Mouse (Mus musculus) liver, embryonic 12.5 days (tissue): ENCODE results near the gene Arl14ep. TPM values are rescaled to one million over a fixed set of nuclear protein-coding genes. Genes with fewer than 3 reads are reported as not detected.

ENCODE experiments used
- ATAC-seq: fragments of 200-750 bp; cut with Nextera tagmentation; 2 replicates; pipeline ENCODE4 v1.8.0; 2017; ENCODE audit warnings: moderate number of reproducible peaks, mild to moderate bottlenecking, moderate library complexity
- H3K27ac ChIP-seq: fragments of 300-500 bp; sonication (generic); 2 replicates; pipeline ENCODE4 v1.5.1; 2016; ENCODE audit warnings: mild to moderate bottlenecking
- H3K27me3 ChIP-seq: fragments of 300-500 bp; sonication (generic); replicated peaks from 2 replicates; pipeline ENCODE4 v1.6.1; 2016; ENCODE audit warnings: mild to moderate bottlenecking, moderate library complexity
- H3K36me3 ChIP-seq: fragments of 300-500 bp; sonication (generic); 2 replicates; pipeline ENCODE4 v1.6.1; 2016; ENCODE audit warnings: mild to moderate bottlenecking, moderate library complexity
- H3K4me1 ChIP-seq: fragments of 300-500 bp; sonication (generic); 2 replicates; pipeline ENCODE4 v1.6.1; 2016
- H3K4me2 ChIP-seq: fragments of 300-500 bp; sonication (generic); 2 replicates; pipeline ENCODE4 v1.6.1; 2016; ENCODE audit warnings: mild to moderate bottlenecking, moderate library complexity
- H3K4me3 ChIP-seq: fragments of 300-500 bp; sonication (generic); 2 replicates; pipeline ENCODE4 v1.5.1; 2016; ENCODE audit warnings: mild to moderate bottlenecking, moderate library complexity
- H3K9ac ChIP-seq: fragments of 300-500 bp; sonication (generic); 2 replicates; pipeline ENCODE4 v1.6.1; 2016; ENCODE audit warnings: mild to moderate bottlenecking, moderate library complexity
- H3K9me3 ChIP-seq: fragments of 300-500 bp; sonication (generic); replicated peaks from 2 replicates; pipeline ENCODE4 v1.6.1; 2016; ENCODE audit warnings: mild to moderate bottlenecking, moderate library complexity
- WGBS: fragments of 180-500 bp; shearing (Covaris S2); methylation state at CpG from one replicate; pipeline ENCODE4 v1.1.7; 2016; ENCODE audit not compliant: insufficient replicate concordance; 5-methylcytosine and 5-hydroxymethylcytosine counted together
- polyA plus RNA-seq: library from polyadenylated mRNA; unstranded; fragments of >200 nt; fragmentation: Nextera tagmentation; extraction: Ambion mirVana; gene quantifications from 2 replicates; pipeline ENCODE4 v1.2.1, GENCODE M21; 2016

Gene Arl14ep
- polyA plus RNA-seq, 1 experiment from 2014 or later: 15.2 TPM

DNA sequence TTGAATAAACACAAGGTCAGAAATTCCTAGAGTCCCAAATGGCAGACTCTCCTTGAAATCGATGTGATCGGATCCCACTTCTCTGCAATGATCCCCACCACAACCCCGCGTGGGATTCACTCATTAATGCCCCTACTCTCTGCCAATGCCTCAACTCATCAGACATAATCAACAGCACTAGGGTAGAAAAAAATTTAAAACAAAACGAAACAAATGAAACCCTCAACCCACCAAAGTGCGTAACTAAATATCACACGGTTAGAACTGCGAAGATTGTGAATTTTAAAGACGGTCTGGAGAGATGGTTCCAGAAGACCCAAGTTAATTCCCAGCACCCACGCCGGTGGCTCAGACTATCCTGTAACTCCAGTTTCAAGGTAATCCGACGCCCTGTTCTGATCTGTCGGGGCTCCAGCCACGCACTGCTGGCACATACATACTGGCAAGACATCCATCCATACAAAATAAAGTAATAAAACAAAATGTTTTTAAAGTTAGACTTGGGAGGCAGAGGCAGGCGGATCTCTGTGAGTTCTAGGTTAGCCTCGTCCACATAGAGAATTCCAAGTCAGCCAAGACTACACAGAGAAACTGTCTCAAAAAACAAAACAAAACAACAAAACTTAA lies 779 bp downstream of the Arl14ep start:
- 0 out of 2 replicates have a peak, but pooled peaks have one; percentile 28 for ATAC-seq

GRCm38 (mm10) chr2:106972851-106973250 lies 1.4 kb downstream of the Arl14ep start:
- peaks cover 15% of the 10 kb centered on the region for H3K36me3 ChIP-seq
- H3K9ac ChIP-seq: no peak overlapping the region
- WGBS: 76% methylated on average over 6 of the region's 6 CpGs
- H3K9me3 ChIP-seq: no peaks in the 10 kb centered on the region
- peak overlapping the region; percentile 73 for H3K4me2 ChIP-seq
- H3K4me3 ChIP-seq: peak overlapping the region; percentile 82
- no peak for ATAC-seq
- no peak overlapping the region for H3K27ac ChIP-seq
- peaks cover 20% of the 10 kb centered on the region for H3K4me1 ChIP-seq
- no peaks in the 10 kb centered on the region for H3K27me3 ChIP-seq

More for the DNA sequence above, 779 bp downstream of the Arl14ep start:
- H3K36me3 ChIP-seq: peaks cover 9% of the 10 kb centered on the region
- H3K27ac ChIP-seq: no peak overlapping the region
- H3K4me1 ChIP-seq: peaks cover 20% of the 10 kb centered on the region
- H3K9me3 ChIP-seq: no peaks in the 10 kb centered on the region
- peak overlapping the region; percentile 82 for H3K4me3 ChIP-seq
- H3K27me3 ChIP-seq: no peaks in the 10 kb centered on the region
- H3K9ac ChIP-seq: peak overlapping the region; percentile 80
- 43% methylated on average over 17 of the region's 17 CpGs for WGBS
- H3K4me2 ChIP-seq: peak overlapping the region; percentile 73

DNA sequence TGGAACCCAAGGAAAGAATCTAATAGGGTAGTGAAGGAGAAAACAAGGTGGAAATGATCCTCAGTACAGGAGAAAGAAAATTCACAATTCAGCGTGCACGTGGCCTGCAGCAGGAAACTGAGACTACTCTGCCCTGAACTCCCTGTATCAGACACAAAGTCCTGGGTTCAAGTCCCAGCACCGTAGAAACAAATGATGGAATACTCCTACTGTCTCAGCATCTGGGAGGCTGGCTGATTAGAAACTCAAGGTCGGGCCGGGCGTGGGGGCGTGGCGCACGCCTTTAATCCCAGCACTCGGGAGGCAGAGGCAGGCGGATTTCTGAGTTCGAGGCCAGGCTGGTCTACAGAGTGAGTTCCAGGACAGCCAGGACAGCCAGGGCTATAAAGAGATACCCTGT lies 3.3 kb downstream of the Arl14ep start:
- Histone ChIP-seq H3K4me2 (no peak overlapping the region), H3K27ac (no peak overlapping the region), H3K27me3 (no peaks in the 10 kb centered on the region), H3K9ac (no peak overlapping the region), H3K4me1 (peaks cover 20% of the 10 kb centered on the region), H3K36me3 (peaks cover 33% of the 10 kb centered on the region), H3K4me3 (no peak overlapping the region), H3K9me3 (no peaks in the 10 kb centered on the region)
- no peak for ATAC-seq
- 87% methylated on average over 12 of the region's 12 CpGs for WGBS

DNA sequence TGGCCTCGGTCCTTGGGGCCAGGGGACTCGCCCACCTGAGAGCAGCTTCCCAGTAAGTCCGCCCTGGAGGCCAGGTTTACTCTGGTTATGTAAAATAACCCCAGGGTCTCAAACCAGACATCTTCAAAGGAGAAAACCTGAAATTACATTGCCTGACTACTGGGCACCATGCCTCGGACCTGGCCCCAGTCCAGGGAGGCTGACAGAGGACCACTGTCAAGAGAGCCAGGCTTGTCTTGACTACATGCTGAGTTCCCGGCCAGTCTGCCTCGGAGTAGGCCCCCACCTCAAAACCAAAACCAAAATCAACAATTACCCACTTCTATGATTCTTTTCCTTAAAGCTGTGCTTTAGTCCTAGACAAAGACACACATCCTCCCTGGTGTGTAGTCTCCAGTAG lies 5.9 kb downstream of the Arl14ep start:
- H3K36me3 ChIP-seq: peaks cover 54% of the 10 kb centered on the region

GRCm38 (mm10) chr2:106963560-106963959 lies 10.7 kb downstream of the Arl14ep start:
- no peaks in the 10 kb centered on the region for H3K27me3 ChIP-seq
- H3K9ac ChIP-seq: no peak overlapping the region
- H3K27ac ChIP-seq: no peak overlapping the region
- WGBS: 69% methylated on average over 3 of the region's 3 CpGs
- H3K36me3 ChIP-seq: peaks cover 56% of the 10 kb centered on the region
- H3K4me2 ChIP-seq: no peak overlapping the region
- H3K4me1 ChIP-seq: no peaks in the 10 kb centered on the region
- ATAC-seq: no peak
- H3K9me3 ChIP-seq: no peaks in the 10 kb centered on the region
- H3K4me3 ChIP-seq: no peak overlapping the region

More for the DNA sequence above, 5.9 kb downstream of the Arl14ep start:
- 82% methylated on average over 6 of the region's 6 CpGs for WGBS
- H3K4me1 ChIP-seq: peaks cover 15% of the 10 kb centered on the region
- no peak for ATAC-seq
- H3K27ac ChIP-seq: no peak overlapping the region
- H3K4me2 ChIP-seq: no peak overlapping the region
- H3K4me3 ChIP-seq: no peak overlapping the region
- H3K27me3 ChIP-seq: no peaks in the 10 kb centered on the region
- no peak overlapping the region for H3K9ac ChIP-seq
- H3K9me3 ChIP-seq: no peaks in the 10 kb centered on the region

DNA sequence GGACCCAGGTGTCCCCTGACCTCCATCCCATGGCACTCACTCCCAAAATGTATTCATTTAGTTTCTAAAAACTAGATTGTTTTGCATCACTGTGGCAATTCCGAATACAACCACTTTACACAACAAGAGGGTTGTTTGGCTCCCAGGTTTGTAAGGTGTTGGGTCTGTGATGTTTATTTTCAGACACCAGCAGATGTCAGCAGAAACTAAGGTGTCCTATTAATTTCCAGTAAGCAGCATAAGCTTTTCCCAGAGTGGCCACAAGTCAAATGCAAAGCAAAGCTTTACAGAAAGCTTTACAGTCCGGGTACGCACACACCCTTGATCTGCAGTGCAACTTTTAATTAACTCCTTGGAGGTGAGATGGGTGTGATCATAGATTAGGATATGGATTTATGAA lies 12.6 kb downstream of the Arl14ep start:
- 78% methylated on average over 3 of the region's 3 CpGs for WGBS
- no peak overlapping the region for H3K27ac ChIP-seq

GRCm38 (mm10) chr2:106961066-106961465 lies 13.2 kb downstream of the Arl14ep start:
- Histone ChIP-seq H3K36me3 (peaks cover 32% of the 10 kb centered on the region), H3K27ac (no peak overlapping the region), H3K4me1 (no peaks in the 10 kb centered on the region), H3K9me3 (no peaks in the 10 kb centered on the region), H3K27me3 (no peaks in the 10 kb centered on the region), H3K4me3 (no peak overlapping the region), H3K9ac (no peak overlapping the region), H3K4me2 (no peak overlapping the region)
- no peak for ATAC-seq
- 79% methylated on average over 2 of the region's 2 CpGs for WGBS

More for the DNA sequence above, 12.6 kb downstream of the Arl14ep start:
- Histone ChIP-seq H3K9ac (no peak overlapping the region), H3K9me3 (no peaks in the 10 kb centered on the region), H3K4me2 (no peak overlapping the region), H3K4me1 (no peaks in the 10 kb centered on the region), H3K4me3 (no peak overlapping the region), H3K36me3 (peaks cover 38% of the 10 kb centered on the region), H3K27me3 (no peaks in the 10 kb centered on the region)
- no peak for ATAC-seq

- Histone ChIP-seq H3K4me2 (no peak overlapping the region), H3K9me3 (no peaks in the 10 kb centered on the region), H3K27ac (no peak overlapping the region), H3K27me3 (no peaks in the 10 kb centered on the region), H3K9ac (no peak overlapping the region), H3K4me1 (no peaks in the 10 kb centered on the region), H3K36me3 (peaks cover 25% of the 10 kb centered on the region), H3K4me3 (no peak overlapping the region)
- WGBS: 41% methylated on average over 7 of the region's 7 CpGs
- ATAC-seq: no peak
These were observed 14.0 kb downstream of the Arl14ep start for GRCm38 (mm10) chr2:106960237-106960636.

- H3K27me3 ChIP-seq: no peaks in the 10 kb centered on the region
- H3K27ac ChIP-seq: no peak overlapping the region
- no peak overlapping the region for H3K4me3 ChIP-seq
- H3K36me3 ChIP-seq: peaks cover 16% of the 10 kb centered on the region
- no peaks in the 10 kb centered on the region for H3K4me1 ChIP-seq
- no peak overlapping the region for H3K9ac ChIP-seq
- no peak overlapping the region for H3K4me2 ChIP-seq
- WGBS: 79% methylated on average over 5 of the region's 5 CpGs
- no peak for ATAC-seq
- no peaks in the 10 kb centered on the region for H3K9me3 ChIP-seq
These were observed 14.8 kb downstream of the Arl14ep start for GRCm38 (mm10) chr2:106959380-106959779.

GRCm38 (mm10) chr2:106958916-106959315 lies 15.3 kb downstream of the Arl14ep start:
- ATAC-seq: no peak
- no peak overlapping the region for H3K4me3 ChIP-seq
- H3K27ac ChIP-seq: no peak overlapping the region
- H3K9me3 ChIP-seq: no peaks in the 10 kb centered on the region
- 73% methylated on average over 6 of the region's 6 CpGs for WGBS
- no peak overlapping the region for H3K4me2 ChIP-seq
- no peak overlapping the region for H3K9ac ChIP-seq
- no peaks in the 10 kb centered on the region for H3K4me1 ChIP-seq
- no peaks in the 10 kb centered on the region for H3K27me3 ChIP-seq
- H3K36me3 ChIP-seq: peaks cover 15% of the 10 kb centered on the region

- Histone ChIP-seq H3K36me3 (no peaks in the 10 kb centered on the region), H3K4me2 (no peak overlapping the region), H3K4me3 (no peak overlapping the region), H3K27me3 (no peaks in the 10 kb centered on the region), H3K4me1 (no peaks in the 10 kb centered on the region), H3K9me3 (no peaks in the 10 kb centered on the region), H3K9ac (no peak overlapping the region), H3K27ac (no peak overlapping the region)
- ATAC-seq: no peak
- 49% methylated on average over 6 of the region's 6 CpGs for WGBS
These were observed 18.1 kb downstream of the Arl14ep start for GRCm38 (mm10) chr2:106956146-106956545.

DNA sequence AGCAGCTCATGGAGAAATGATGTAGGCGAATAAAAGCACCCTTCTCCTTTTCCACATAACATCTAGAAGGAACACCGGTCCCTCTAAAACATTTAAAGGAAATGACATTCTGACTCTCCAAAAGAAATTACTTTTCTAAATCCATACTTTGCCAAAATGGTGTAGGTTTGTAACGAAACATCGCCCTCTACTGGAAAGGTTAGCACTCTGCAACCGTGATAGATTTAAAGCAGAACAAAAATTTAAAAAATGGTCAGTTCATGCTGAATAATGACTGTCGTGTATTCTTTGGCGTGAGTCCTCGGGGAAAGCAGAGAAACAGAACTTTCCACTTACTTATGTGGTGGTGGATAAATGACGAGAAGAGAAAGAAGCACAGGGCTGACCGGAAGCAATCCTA lies 18.6 kb downstream of the Arl14ep start:
- ATAC-seq: no peak
- Histone ChIP-seq H3K27ac (no peak overlapping the region), H3K36me3 (no peaks in the 10 kb centered on the region), H3K4me2 (no peak overlapping the region), H3K4me1 (no peaks in the 10 kb centered on the region), H3K4me3 (no peak overlapping the region), H3K9me3 (no peaks in the 10 kb centered on the region), H3K9ac (no peak overlapping the region), H3K27me3 (no peaks in the 10 kb centered on the region)
- 15% methylated on average over 10 of the region's 10 CpGs for WGBS

DNA sequence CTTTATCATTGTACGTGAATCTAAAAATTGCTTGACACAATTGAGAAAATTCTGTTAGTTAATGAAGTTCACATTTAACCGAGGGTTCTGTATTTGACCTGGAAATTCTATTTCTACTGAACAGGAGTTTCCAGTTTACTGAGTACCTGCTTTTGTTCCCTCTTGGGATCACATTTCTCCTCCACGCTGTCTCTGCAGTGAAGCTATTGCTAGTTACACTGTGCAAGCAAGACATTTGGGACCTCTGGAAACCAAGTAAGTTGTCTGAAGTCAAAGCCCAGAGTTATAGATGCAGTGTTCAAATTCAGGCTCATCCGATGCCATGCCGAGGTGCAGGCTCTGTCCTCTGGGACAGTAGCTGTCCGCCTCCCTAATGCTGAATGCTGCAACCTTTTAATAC lies 19.2 kb downstream of the Arl14ep start:
- WGBS: 58% methylated on average over 6 of the region's 6 CpGs
- Histone ChIP-seq H3K4me2 (no peak overlapping the region), H3K4me3 (no peak overlapping the region), H3K36me3 (no peaks in the 10 kb centered on the region), H3K27me3 (no peaks in the 10 kb centered on the region), H3K9ac (no peak overlapping the region), H3K9me3 (no peaks in the 10 kb centered on the region), H3K27ac (no peak overlapping the region), H3K4me1 (no peaks in the 10 kb centered on the region)
- ATAC-seq: no peak
